Mouse (Mus musculus): ENCODE data around the gene Zfhx3.

DNA sequence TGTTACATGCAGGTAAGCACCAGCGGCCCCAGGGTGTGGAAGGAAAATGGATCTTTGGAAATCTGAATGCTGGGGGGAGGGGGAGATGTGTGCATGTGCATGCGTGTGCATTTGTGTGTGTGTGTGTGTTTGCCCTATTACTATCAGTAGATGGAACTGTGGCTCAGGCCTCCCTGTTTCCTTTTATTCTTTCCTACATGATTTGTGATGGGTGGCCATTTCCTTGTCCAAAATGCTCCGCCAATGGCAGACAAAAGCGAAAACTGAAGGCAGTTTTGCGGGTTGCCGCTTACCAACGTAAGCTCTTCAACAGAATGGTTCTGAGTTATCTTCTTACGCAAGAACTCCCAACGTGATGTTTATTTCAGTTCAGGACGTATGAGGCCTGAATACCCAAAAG is 910.6 kb downstream of the Zfhx3 start:
- TF ChIP-seq CTCF (IDR thresholded peaks at IDR 0.05; ENCODE audit: low read depth, low read length) = no peak
- TF ChIP-seq TAL1 (conservative IDR thresholded peaks at IDR 0.05; ENCODE audit: low read depth, low read length) = no peak
- no peak for TF ChIP-seq GATA1 (IDR thresholded peaks at IDR 0.05; ENCODE audit: borderline replicate concordance, low read length)
- TF ChIP-seq GATA2 (IDR thresholded peaks at IDR 0.05; ENCODE audit: borderline replicate concordance, low read depth, low read length) = no peak
